Mouse (Mus musculus): ENCODE results near the gene Olfr721-ps1. TPM values are rescaled to one million over a fixed set of nuclear protein-coding genes. Genes with fewer than 3 reads are reported as not detected.

Gene Olfr721-ps1
- polyA plus RNA-seq (2012; rRNA removed): 0.06 TPM in 1 of 2 replicates, not detected in the other

DNA sequence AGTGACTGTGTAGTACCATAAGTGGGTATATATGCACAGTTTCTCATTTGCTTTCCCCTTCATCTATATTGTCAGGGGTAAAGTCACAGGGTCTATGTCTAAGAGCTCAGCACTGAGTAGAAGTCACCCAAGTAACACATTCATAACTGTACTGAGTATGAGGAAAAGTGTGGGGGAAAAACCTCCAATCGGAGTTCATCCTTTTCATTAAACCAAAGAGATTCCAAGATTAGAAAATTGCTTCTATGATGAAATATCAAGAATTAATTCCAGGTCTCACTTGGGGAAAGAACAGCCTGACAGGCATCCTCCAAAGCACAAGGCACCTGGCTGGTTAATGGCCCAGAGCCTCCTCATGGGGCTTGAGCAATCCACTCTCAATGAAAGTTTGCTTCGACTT, at the start of gene Olfr721-ps1:
Olfr721-ps1 (plus strand) TSS at position 301 of the 400 bp plus-strand sequence.
- no peak for DNase-seq (ENCODE audit: extremely low spot score in 1 of 2, low spot score in 1 of 2)

DNA sequence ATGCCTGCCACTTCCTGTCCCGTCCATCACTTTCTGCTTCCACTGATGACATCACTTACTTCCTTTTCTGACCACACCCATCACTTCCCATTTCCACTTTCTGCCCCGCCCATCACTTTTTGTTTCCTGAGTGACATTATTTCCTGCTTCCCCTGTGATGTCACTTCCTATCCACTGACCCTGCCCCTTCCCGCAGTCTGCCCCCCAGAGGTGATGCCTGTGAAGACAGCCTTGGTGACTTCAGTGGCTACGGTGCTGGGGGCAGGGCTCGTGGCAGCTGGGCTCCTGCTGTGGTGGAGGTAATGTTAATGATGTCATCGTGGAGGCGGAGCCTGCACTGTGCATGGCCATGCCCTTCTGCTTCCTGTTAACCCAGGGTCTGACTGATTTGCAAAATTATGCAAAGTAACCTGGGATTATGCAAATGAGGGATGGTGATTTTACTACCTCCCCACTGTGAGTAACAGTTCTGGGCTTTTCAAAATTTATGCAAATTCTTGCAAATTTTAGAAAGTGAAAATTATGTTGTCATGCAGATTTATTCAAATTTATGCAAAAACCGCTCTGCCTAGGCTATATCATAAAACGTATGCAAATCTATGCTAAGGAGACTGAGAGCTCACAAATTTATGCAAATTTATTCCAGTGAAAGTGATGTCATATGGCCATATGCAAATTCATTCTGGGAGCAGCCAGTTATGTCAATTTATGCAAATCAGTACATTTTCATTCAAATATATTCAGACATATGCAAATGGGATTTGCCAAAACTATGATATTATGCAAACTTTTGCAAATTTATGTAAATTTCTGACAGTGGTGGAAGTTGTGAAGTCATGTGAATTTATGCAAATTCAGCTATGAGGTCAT, 49.1 kb upstream of the Olfr721-ps1 start:
- DNase-seq (ENCODE audit: extremely low spot score in 1 of 2, low spot score in 1 of 2): peak in 1 of 2 experiments; percentile 33

DNA sequence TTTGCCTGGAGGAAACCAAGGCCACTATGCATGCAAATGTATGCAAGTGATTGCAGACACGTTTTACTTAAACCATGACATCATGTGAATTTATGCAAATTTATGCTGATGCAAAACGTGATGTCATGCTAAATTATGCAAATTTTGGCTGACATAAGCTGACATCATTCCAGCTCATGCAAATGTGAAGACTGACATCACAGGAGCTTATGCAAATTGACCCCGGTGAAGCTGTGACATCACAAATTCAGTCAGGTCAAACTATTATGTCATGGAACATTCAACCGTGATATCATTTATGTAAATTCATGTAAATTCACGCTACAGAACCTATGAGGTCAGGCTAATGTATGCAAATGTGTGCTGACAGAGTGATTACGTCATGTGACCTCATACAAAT, 48.5 kb upstream of the Olfr721-ps1 start:
- no peak for DNase-seq (ENCODE audit: extremely low spot score in 1 of 2, low spot score in 1 of 2)

DNA sequence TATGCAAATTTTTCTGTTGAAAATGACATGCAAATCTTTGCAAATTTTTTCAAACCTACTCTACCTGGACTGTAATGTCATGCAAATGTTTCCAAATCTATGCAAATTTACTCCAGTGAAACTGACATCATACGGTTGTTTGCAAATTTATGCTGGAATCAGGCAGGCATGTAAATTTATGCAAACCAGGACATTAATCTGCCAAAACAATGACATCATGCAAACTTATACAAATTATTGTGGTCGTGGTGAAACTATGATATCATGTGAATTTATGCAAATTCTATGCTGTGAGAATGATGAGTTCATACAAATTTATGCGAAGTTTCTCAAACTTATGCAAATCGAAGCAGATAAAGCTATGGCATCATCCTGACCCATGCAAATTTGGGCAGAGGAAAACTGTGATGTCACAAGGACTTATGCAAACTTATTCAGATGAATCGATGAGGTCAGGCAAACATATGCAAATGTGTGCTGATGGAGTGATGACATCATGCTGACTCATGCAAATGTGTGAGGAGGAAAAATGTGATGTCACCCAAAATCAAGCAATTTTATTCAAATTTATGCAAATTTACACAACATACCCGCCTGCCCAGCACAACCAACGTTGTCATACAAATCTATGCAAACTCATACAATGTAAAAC, 47.9 kb upstream of the Olfr721-ps1 start:
- DNase-seq (ENCODE audit: extremely low spot score in 1 of 2, low spot score in 1 of 2): peak in 1 of 2 experiments; percentile 13

DNA sequence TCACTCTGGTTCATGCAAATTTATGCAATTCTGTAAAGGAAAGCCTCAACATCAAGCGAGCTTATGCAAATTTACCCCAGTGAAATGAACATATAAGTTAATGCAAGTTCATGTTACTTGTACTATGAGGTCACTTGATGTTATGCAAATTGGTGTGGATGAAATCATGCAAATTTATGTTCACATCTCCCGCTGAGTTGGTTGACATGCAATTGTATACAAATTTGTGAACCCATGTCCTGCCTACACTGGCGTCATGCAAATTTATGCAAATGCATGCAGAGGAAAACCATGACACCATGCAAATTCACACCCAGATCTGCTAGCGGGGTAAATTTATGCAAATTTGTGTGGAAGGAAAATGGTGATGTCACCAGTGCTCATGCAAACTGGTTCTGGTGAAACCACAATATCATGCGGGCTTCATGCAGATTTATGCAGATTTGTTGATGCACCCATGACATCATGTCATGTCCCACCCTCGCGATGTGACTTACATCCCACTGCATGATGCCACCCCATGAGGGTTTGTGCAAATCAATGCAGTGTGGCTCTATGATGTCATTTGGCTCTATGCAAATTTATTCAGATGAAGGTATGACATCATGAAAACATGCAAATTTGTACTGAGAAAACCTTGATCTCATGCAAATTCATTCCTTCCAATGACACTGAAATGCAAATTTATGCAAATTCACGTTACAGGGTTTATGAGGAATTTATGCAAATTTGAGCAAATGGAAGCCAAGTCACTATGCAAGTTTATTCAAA, 47.2 kb upstream of the Olfr721-ps1 start:
- peak in 1 of 2 experiments; percentile 5 for DNase-seq (ENCODE audit: extremely low spot score in 1 of 2, low spot score in 1 of 2)

DNA sequence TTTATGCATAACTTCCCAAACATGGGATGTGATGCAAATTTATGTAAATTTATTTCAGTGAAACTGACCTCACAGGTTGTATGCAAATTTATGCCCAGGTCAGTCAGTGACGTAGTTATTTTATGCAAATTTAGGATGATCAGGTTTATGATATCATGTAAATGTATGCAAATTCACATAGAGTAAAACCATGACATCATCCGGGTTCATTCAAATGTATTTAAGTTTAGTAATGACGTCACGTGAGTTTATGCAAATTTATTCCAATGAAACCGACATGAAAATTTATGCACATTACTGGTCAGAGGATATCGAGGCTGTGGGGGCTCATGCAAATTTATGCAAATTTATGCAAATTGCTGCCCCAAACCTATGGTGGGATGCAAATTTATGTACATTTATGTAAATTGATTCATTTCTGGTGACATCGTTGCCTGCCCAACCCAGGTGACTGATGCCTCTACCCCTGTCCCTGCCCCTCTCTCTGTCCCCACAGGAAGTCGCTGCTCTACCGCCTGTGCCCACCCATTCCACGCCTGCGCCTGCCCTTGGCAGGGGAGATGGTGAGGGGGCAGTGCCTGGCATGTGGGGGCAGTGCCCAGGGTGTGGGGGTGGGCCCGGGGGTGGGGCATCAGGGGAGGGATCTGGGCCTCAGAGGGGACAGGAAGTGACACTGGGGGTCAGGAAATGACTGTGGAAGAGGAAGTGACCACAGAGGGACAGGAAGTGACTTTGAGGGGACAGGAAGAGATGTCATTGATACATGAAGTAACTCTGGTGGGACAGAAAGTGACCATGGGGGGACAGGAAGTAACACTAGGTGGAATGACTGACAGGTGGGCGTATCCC, 46.4 kb upstream of the Olfr721-ps1 start:
- DNase-seq (ENCODE audit: extremely low spot score in 1 of 2, low spot score in 1 of 2): peak in 1 of 2 experiments; percentile 9

DNA sequence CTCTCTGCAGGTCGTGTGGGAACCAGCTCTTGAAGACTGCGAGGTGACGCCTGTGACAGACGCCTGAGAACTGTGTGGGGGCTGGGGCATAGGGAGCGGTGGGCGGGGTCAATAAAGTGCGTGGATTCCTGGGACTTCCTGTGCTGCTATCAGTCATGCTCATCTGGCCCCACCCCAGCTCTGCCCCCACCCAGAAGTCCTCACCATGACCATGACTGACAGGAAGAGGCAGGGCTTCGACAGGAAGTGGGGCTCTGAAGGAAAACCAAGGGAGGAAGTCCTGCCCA, 45.8 kb upstream of the Olfr721-ps1 start:
- no peak for DNase-seq (ENCODE audit: extremely low spot score in 1 of 2, low spot score in 1 of 2)

DNA sequence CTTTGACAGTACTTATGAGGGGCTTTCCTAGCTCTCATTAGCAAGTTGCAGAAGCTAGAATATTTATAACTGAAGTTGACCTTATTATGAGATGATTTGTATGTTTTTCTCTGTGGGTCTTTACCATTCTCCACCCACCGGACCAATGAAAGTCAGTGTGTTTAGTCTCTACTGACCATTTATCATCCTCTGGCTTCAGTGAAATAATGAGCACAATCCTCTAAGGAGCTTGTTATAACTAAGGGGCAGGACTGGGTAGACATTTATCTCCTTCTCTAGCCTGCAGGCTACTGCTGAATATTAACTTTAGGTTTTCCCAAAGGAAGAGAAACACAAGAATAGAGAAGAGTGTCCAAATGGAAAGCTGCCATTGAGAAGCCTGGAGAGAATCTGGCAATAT, 5.6 kb upstream of the Olfr721-ps1 start:
- DNase-seq (ENCODE audit: extremely low spot score in 1 of 2, low spot score in 1 of 2): no peak

DNA sequence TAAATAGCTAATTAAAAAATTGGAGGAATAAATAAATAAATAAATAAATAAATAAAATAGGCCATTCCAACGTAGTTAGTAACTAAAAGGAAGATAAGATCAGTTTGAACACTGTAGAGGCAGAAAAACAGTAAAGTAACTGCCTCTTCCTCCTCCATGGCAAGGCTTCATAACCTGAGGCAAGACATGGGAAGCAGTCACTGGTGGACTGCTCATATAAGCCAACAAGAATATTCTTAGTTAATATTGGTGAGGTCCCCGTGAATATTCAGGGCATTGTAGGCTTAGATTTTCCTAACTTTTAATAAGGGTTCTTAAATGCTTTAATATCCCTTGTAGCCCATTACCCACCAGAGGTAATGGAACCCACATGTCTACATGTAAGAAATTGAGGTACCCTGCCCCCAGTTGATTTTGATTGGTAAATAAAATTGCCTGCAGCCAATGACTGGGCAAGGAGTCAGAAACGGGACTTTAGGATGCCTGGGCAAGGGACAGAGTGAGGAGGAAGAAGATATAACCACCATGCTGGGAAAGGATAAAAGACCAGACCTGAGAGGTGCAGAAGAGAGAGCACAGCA, 35.1 kb downstream of the Olfr721-ps1 start:
- no peak for DNase-seq (ENCODE audit: extremely low spot score in 1 of 2, low spot score in 1 of 2)

Other genes with a start within 250 kb of the Olfr721-ps1 start
- gene Olfr720, start 214.5 kb upstream of the Olfr721-ps1 start, polyA plus RNA-seq (2012; rRNA removed): not detected in 2 replicates
- gene Olfr31, start 78.5 kb upstream of the Olfr721-ps1 start, polyA plus RNA-seq (2012; rRNA removed): 0.11 and 0.12 TPM in 2 replicates
- gene Il3ra, start 55.0 kb upstream of the Olfr721-ps1 start, polyA plus RNA-seq (2012; rRNA removed): 8.4 and 8.8 TPM in 2 replicates